Mouse (Mus musculus) embryonic fibroblast, embryonic 13.5 days (primary cell): ENCODE measurements around the gene Setdb1.

ENCODE experiments used
- CTCF ChIP-seq: IDR thresholded peaks from 2 replicates; pipeline ENCODE4 v1.5.1; 2011; ENCODE audit warnings: mild to moderate bottlenecking, control low read depth, low read length, moderate library complexity, borderline replicate concordance; ENCODE audit not compliant: insufficient read depth
- POLR2A ChIP-seq: IDR thresholded peaks from 2 replicates; pipeline ENCODE4 v1.6.1; 2011; ENCODE audit warnings: low read depth, mild to moderate bottlenecking, control low read depth, low read length, moderate library complexity

- TF ChIP-seq CTCF: no peak
- TF ChIP-seq POLR2A: no peak
Measured at GRCm38 (mm10) chr3:95331528-95331927, 25.5 kb downstream of the Setdb1 start.
